Mouse (Mus musculus): ENCODE data around the gene Tmem9b.

GRCm38 (mm10) chr7:109795564-109795963 lies 42.9 kb upstream of the Tmem9b start:
- TF ChIP-seq POLR2A (IDR thresholded peaks at IDR 0.05; ENCODE audit: low read depth, low read length) (no peak), CTCF (IDR thresholded peaks at IDR 0.05; ENCODE audit: extremely low read depth, insufficient read length, insufficient replicate concordance, low read depth, low read length) (no peak)

Data from small intestine, adult 2 months (tissue).